Mouse (Mus musculus): Measurements from ENCODE around the gene Ttc21a. TPM values are rescaled to one million over a fixed set of nuclear protein-coding genes. Genes with fewer than 3 reads are reported as not detected.

The Ttc21a gene
- polyA plus RNA-seq, 1 experiment from 2014 or later: 1.3 TPM

DNA sequence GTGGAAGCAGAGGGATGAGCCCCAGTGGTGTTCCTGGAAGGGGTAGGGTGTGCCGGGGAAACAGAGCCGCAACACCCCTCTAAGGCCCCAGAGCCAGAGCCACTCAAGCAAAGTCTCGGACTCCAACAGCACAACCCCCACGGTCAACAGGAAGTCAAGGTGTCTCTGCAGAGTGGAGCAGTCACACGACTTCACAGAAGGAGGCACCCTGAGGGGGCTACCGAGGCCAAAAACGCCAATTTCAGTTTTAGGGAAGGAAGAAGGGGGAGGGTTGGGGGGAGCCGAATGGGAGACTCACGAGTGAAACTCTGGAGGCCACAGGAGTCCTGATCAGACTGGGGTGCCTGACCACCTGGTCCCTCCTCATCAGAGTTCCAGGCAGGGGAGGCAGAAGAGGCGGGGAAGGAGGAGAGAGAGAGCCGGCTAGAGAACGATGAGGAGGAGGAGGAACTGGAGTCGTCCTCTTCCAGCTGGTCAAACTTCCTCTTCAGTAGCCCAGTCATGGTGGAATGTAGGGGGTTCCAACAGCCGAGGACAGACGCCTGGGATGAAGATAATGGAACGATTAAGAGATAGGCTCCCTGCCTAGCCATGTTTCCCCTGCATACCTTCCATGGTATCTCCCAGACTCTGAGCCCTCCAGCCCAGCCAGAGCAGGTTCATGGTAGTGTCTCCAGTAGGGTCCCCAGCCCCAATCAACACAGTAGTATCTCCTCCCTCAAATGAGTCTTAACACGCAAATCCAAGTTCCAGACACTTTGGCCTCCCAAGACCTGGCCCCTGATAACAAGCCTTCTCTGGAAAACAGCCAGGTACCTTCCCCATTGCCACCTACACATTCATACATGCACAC, 39.5 kb downstream of the Ttc21a start:
- Histone ChIP-seq H3K27ac (ENCODE audit: low read length) (0 out of 2 replicates have a peak overlapping the region, but pooled peaks have one; percentile 12), H3K9ac (ENCODE audit: low read length) (0 out of 2 replicates have a peak overlapping the region, but pooled peaks have one; percentile 29), H3K4me1 (replicated peaks; ENCODE audit: control insufficient read depth, insufficient read depth, low read length) (peaks cover 55% of the 10 kb centered on the region)

GRCm38 (mm10) chr9:119977557-119978060, 40.2 kb downstream of the Ttc21a start:
- Histone ChIP-seq H3K27ac (ENCODE audit: low read length) (0 out of 2 replicates have a peak overlapping the region, but pooled peaks have one; percentile 12), H3K4me1 (replicated peaks; ENCODE audit: control insufficient read depth, insufficient read depth, low read length) (peaks cover 61% of the 10 kb centered on the region), H3K27me3 (ENCODE audit: control insufficient read depth, insufficient read depth, low read depth, low read length) (no peaks in the 10 kb centered on the region), H3K9ac (ENCODE audit: low read length) (0 out of 2 replicates have a peak overlapping the region, but pooled peaks have one; percentile 4), H3K4me2 (ENCODE audit: low read depth, low read length) (no peak overlapping the region; the same call in 1 of the 2 replicates), H3K36me3 (ENCODE audit: control insufficient read depth, insufficient read depth, low read length) (peaks cover 23% of the 10 kb centered on the region), H3K9me3 (ENCODE audit: control insufficient read depth, low read length) (no peaks in the 10 kb centered on the region), H3K4me3 (ENCODE audit: low read length) (no peak overlapping the region)
- ATAC-seq (ENCODE audit: low read depth): no peak
- WGBS: 18% methylated on average over 5 of the region's 5 CpGs

More for the DNA sequence above, 39.5 kb downstream of the Ttc21a start:
- H3K36me3 ChIP-seq (ENCODE audit: control insufficient read depth, insufficient read depth, low read length): peaks cover 30% of the 10 kb centered on the region
- H3K4me3 ChIP-seq (ENCODE audit: low read length): no peak overlapping the region
- no peaks in the 10 kb centered on the region for H3K27me3 ChIP-seq (ENCODE audit: control insufficient read depth, insufficient read depth, low read depth, low read length)
- WGBS: 18% methylated on average over 17 of the region's 17 CpGs
- no peak overlapping the region; the same call in 1 of the 2 replicates for H3K4me2 ChIP-seq (ENCODE audit: low read depth, low read length)
- no peak for ATAC-seq (ENCODE audit: low read depth)
- H3K9me3 ChIP-seq (ENCODE audit: control insufficient read depth, low read length): no peaks in the 10 kb centered on the region

DNA sequence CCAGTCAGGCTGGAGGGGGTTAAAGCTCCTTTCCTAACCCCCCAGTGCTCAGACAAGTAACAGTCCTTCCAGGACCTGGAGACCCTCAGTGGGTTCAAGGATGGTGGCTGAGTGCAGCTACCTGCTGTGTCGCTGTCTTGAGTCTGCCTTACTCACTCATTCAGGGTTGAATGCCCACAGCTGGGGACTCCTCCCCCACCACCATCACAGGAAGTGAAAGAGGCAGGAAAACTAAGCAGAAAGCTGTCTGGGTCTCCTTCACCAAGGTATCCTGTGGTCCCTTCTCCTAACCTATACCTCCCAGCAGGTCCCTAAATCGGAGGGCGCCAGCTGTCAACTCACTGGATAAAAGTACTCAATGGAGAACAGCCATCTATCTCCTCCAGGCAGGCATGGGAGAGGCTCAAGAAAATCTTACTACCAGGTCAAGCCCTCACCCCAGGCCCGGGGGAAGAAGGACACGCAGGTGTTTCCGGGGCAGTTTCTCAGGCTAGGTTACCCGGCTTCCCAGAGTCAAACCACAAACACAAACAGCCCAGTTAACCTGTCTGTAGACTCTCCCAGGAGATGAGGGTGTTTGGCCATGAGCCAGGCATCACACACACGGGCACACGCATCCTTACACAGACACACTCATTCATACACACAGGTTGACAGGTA, 40.9 kb downstream of the Ttc21a start:
- Histone ChIP-seq H3K9ac (ENCODE audit: low read length) (no peak overlapping the region), H3K4me3 (ENCODE audit: low read length) (no peak overlapping the region), H3K9me3 (ENCODE audit: control insufficient read depth, low read length) (no peaks in the 10 kb centered on the region), H3K4me2 (ENCODE audit: low read depth, low read length) (no peak overlapping the region), H3K27ac (ENCODE audit: low read length) (no peak overlapping the region), H3K36me3 (ENCODE audit: control insufficient read depth, insufficient read depth, low read length) (peaks cover 16% of the 10 kb centered on the region), H3K27me3 (ENCODE audit: control insufficient read depth, insufficient read depth, low read depth, low read length) (no peaks in the 10 kb centered on the region), H3K4me1 (replicated peaks; ENCODE audit: control insufficient read depth, insufficient read depth, low read length) (peaks cover 63% of the 10 kb centered on the region)
- WGBS: 39% methylated on average over 9 of the region's 9 CpGs
- no peak for ATAC-seq (ENCODE audit: low read depth)

GRCm38 (mm10) chr9:119978811-119979441, 41.5 kb downstream of the Ttc21a start:
- Histone ChIP-seq H3K27me3 (ENCODE audit: control insufficient read depth, insufficient read depth, low read depth, low read length) (no peaks in the 10 kb centered on the region), H3K27ac (ENCODE audit: low read length) (no peak overlapping the region), H3K4me3 (ENCODE audit: low read length) (no peak overlapping the region), H3K9me3 (ENCODE audit: control insufficient read depth, low read length) (no peaks in the 10 kb centered on the region), H3K4me1 (replicated peaks; ENCODE audit: control insufficient read depth, insufficient read depth, low read length) (peaks cover 63% of the 10 kb centered on the region), H3K9ac (ENCODE audit: low read length) (no peak overlapping the region), H3K4me2 (ENCODE audit: low read depth, low read length) (no peak overlapping the region), H3K36me3 (ENCODE audit: control insufficient read depth, insufficient read depth, low read length) (peaks cover 10% of the 10 kb centered on the region)
- no peak for ATAC-seq (ENCODE audit: low read depth)
- 69% methylated on average over 6 of the region's 6 CpGs for WGBS

DNA sequence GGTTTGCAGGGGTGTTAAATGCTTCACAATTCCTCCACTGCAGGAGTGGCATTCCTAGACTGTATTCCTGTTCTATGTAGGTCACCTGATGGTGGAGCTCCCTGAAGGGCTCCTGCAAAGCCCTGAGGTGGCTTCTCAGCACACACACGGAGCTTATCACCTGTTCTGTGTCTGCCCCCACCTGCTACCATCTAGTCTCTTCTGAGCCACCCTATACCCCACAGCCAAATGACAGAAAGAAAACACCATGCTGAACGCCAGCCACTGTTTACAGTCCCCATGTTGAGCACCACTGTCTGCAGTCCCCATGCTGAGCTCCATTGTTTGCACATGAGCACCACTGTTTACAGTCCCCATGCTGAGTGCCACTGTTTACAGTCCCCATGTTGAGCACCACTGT, 42.3 kb downstream of the Ttc21a start:
- Histone ChIP-seq H3K4me2 (ENCODE audit: low read depth, low read length) (no peak overlapping the region), H3K4me3 (ENCODE audit: low read length) (no peak overlapping the region), H3K36me3 (ENCODE audit: control insufficient read depth, insufficient read depth, low read length) (peaks cover 5% of the 10 kb centered on the region; the same call in 1 of the 2 replicates), H3K27me3 (ENCODE audit: control insufficient read depth, insufficient read depth, low read depth, low read length) (no peaks in the 10 kb centered on the region), H3K27ac (ENCODE audit: low read length) (no peak overlapping the region), H3K9ac (ENCODE audit: low read length) (no peak overlapping the region), H3K9me3 (ENCODE audit: control insufficient read depth, low read length) (no peaks in the 10 kb centered on the region), H3K4me1 (replicated peaks; ENCODE audit: control insufficient read depth, insufficient read depth, low read length) (peaks cover 71% of the 10 kb centered on the region)
- 42% methylated on average over 2 of the region's 2 CpGs for WGBS
- ATAC-seq (ENCODE audit: low read depth): no peak

DNA sequence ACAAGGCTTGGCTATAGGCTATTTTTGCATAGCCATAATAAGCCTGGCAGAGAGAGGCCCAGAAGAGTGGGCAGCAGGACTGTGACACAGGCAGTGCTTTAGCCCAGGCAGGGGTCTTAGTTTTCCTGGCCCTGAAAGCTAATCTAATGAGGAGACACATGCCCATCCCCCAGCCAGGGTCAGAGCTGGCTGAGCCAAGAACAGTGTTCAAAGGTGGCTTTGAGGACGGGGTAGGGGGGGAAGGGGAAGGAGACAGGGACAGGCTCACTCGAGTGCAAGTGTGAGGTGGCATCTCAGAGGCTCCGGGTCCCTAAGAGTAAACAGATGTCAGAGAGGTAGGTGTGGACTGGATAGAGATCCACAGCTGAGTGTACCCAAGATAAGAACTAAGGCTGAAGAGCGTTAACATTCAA, 43.4 kb downstream of the Ttc21a start:
- Histone ChIP-seq H3K36me3 (ENCODE audit: control insufficient read depth, insufficient read depth, low read length) (no peaks in the 10 kb centered on the region), H3K9me3 (ENCODE audit: control insufficient read depth, low read length) (no peaks in the 10 kb centered on the region), H3K9ac (ENCODE audit: low read length) (peak overlapping the region; percentile 67), H3K4me1 (replicated peaks; ENCODE audit: control insufficient read depth, insufficient read depth, low read length) (peaks cover 72% of the 10 kb centered on the region), H3K27me3 (ENCODE audit: control insufficient read depth, insufficient read depth, low read depth, low read length) (no peaks in the 10 kb centered on the region), H3K27ac (ENCODE audit: low read length) (peak overlapping the region; percentile 100), H3K4me3 (ENCODE audit: low read length) (peak overlapping the region; percentile 82), H3K4me2 (ENCODE audit: low read depth, low read length) (peak overlapping the region; percentile 91)
- WGBS: under 1% methylated on average over 4 of the region's 4 CpGs
- ATAC-seq (ENCODE audit: low read depth): no peak

- peak overlapping the region; percentile 67 for H3K9ac ChIP-seq (ENCODE audit: low read length)
- peak overlapping the region; percentile 82 for H3K4me3 ChIP-seq (ENCODE audit: low read length)
- ATAC-seq (ENCODE audit: low read depth): peak; percentile 61
- under 1% methylated on average over 16 of the region's 16 CpGs for WGBS
- peaks cover 70% of the 10 kb centered on the region for H3K4me1 ChIP-seq (replicated peaks; ENCODE audit: control insufficient read depth, insufficient read depth, low read length)
- no peaks in the 10 kb centered on the region for H3K27me3 ChIP-seq (ENCODE audit: control insufficient read depth, insufficient read depth, low read depth, low read length)
- H3K9me3 ChIP-seq (ENCODE audit: control insufficient read depth, low read length): no peaks in the 10 kb centered on the region
- H3K27ac ChIP-seq (ENCODE audit: low read length): peak overlapping the region; percentile 100
- H3K36me3 ChIP-seq (ENCODE audit: control insufficient read depth, insufficient read depth, low read length): no peaks in the 10 kb centered on the region
- peak overlapping the region; percentile 91 for H3K4me2 ChIP-seq (ENCODE audit: low read depth, low read length)
Measured at GRCm38 (mm10) chr9:119981183-119982179, 44.1 kb downstream of the Ttc21a start.

DNA sequence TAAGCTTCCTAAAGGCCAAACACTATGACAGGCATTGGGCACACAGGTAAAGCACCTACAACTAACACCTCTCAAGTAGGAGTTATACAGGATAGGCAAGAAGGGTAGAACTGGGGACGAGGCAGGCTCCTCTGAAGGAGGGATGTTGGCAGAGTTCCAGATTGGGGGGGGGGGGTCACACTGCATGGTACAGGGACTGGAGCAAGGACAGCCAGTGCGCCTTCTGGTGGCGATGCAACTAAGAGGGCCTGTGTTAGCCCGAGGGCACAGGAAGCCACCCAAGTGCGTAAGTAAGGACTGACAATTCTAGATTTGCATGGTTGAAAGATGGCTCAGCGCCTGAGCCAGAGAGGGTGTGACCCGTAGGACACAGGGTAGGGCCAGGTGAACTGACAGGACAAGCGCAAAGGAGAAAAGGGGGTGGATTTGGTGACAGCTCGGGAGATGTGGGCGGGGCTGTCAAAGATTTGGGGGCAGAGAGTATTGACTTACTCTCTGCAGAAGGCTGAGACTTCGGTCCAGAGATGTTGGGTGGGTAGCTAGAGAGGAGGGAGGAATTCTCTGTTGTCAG, 44.9 kb downstream of the Ttc21a start:
- Histone ChIP-seq H3K4me1 (replicated peaks; ENCODE audit: control insufficient read depth, insufficient read depth, low read length) (peaks cover 62% of the 10 kb centered on the region), H3K4me2 (ENCODE audit: low read depth, low read length) (peak overlapping the region; percentile 91), H3K36me3 (ENCODE audit: control insufficient read depth, insufficient read depth, low read length) (no peaks in the 10 kb centered on the region), H3K27me3 (ENCODE audit: control insufficient read depth, insufficient read depth, low read depth, low read length) (no peaks in the 10 kb centered on the region), H3K9me3 (ENCODE audit: control insufficient read depth, low read length) (no peaks in the 10 kb centered on the region), H3K27ac (ENCODE audit: low read length) (peak overlapping the region; percentile 100), H3K4me3 (ENCODE audit: low read length) (peak overlapping the region; percentile 82), H3K9ac (ENCODE audit: low read length) (peak overlapping the region; percentile 87)
- WGBS: under 1% methylated on average over 11 of the region's 11 CpGs
- peak; percentile 46 for ATAC-seq (ENCODE audit: low read depth)
